Mouse (Mus musculus): ENCODE data around the gene Hmcn1. TPM values are rescaled to one million over a fixed set of nuclear protein-coding genes. Genes with fewer than 3 reads are reported as not detected.

The Hmcn1 gene
- 0.66 and 1.0 TPM in 2 replicates for polyA plus RNA-seq (2015; fragmentation: Nextera tagmentation; extraction: Ambion mirVana)

DNA sequence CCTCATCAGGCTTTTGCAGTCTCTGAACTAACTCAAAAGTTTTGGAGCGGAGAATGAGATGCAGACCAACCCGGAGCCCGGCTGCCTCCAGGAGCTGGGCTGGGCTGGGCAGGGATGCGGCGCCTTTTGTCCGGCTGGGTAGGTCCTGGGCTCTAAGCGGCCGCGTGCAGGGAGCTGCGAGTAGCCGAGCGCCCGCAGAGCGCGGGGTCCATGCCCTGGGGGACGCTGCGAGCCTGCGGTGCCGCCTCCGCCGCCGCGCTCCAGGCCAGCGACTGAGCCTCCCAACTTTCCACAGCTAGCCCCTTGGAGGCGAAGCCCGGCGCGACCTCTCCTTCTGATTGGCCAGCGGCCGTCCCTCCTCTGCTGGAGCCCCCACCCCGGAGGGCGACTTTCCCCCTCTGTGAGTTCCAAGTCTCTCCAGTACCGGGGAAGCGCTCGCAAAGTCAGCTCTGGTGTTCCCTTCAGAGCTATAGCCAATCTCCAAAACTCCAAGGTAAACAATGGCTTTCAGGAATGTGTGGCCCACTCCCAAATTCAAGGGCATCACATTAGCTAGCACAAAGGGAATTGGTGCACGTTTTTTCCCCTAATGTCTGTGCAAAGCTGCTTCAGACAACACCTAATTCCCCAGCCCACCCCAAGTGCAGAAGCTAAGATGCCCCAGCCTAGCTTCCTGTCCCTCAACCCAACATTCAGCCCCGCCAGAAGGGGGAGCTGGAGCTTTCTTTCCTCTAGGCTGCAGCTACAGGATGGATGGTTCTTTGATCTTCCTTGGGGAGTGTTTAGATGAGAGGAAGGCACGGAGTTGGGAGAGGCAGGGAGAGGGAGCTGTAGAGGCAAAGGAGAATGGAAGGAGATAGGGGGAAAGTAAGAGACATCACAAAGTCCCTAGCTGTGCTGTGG is at the start of gene Hmcn1:
Gene Hmcn1, minus strand, starts transcription at position 274 of the 903 bp plus-strand sequence.
- Histone ChIP-seq H3K36me3 (no peaks in the 10 kb centered on the region), H3K4me2 (replicated peaks) (peak within 1 kb of the TSS; percentile 84), H3K9ac (replicated peaks) (peak within 1 kb of the TSS; percentile 46), H3K4me3 (peak within 1 kb of the TSS; percentile 45), H3K27me3 (peaks cover 7% of the 10 kb centered on the region), H3K4me1 (peaks cover 20% of the 10 kb centered on the region), H3K27ac (replicated peaks) (no peak within 1 kb of the TSS), H3K9me3 (peaks cover 5% of the 10 kb centered on the region; the same call in 1 of the 2 replicates)
- WGBS: under 1% methylated on average over 38 of the region's 38 CpGs
- peak; percentile 92 for ATAC-seq (replicated peaks)

DNA sequence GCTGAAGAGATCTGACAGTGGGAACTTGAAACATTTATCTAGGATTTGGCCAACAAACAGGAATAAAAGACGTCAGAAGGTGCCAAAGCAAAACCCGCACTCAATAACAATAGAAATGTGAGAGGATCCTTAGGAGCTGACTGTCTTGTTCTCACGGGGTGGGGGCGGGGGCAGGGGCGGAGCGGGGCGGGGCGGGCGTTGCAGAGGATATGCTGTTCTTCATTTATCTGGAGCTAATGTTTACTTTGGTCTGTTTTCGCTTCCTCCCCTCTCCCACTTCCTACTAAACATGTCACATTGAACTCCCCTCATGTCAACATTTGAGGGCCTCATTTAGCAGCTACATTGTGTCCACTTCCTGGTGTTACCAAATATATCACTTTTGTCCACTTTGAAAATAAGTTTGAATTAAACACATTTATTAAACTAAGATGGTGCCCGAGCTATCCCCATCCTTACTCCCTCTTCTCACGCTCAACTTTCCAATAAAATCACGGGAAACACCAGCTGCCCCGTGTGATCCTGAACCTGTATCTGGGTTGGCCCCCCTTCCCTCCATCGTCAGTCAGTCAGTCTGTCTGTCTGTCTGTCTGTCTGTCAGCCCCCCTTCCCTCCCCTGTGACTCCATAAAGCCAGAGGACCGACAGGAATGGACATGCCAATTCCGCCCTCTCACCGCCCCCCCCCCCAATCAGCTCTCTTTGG is 47.9 kb upstream of the Hmcn1 start:
- no peak for ATAC-seq (replicated peaks)
- WGBS: 64% methylated on average over 18 of the region's 18 CpGs
- no peaks in the 10 kb centered on the region for H3K4me1 ChIP-seq

GRCm38 (mm10) chr1:151040290-151040689 is 47.1 kb upstream of the Hmcn1 start:
- no peak overlapping the region for H3K27ac ChIP-seq (replicated peaks)
- WGBS: 78% methylated on average over 7 of the region's 7 CpGs
- no peaks in the 10 kb centered on the region for H3K36me3 ChIP-seq
- no peak overlapping the region for H3K4me2 ChIP-seq (replicated peaks)
- H3K9ac ChIP-seq (replicated peaks): no peak overlapping the region
- no peaks in the 10 kb centered on the region for H3K9me3 ChIP-seq
- H3K27me3 ChIP-seq: no peaks in the 10 kb centered on the region
- H3K4me1 ChIP-seq: no peaks in the 10 kb centered on the region
- ATAC-seq (replicated peaks): no peak
- no peak overlapping the region for H3K4me3 ChIP-seq

More for the DNA sequence above, 47.9 kb upstream of the Hmcn1 start:
- no peak overlapping the region for H3K27ac ChIP-seq (replicated peaks)
- no peak overlapping the region for H3K4me3 ChIP-seq
- no peaks in the 10 kb centered on the region for H3K9me3 ChIP-seq
- no peaks in the 10 kb centered on the region for H3K36me3 ChIP-seq
- H3K4me2 ChIP-seq (replicated peaks): no peak overlapping the region
- no peaks in the 10 kb centered on the region for H3K27me3 ChIP-seq
- H3K9ac ChIP-seq (replicated peaks): no peak overlapping the region

GRCm38 (mm10) chr1:151039189-151039588 is 46.0 kb upstream of the Hmcn1 start:
- no peaks in the 10 kb centered on the region for H3K9me3 ChIP-seq
- ATAC-seq (replicated peaks): no peak
- no peak overlapping the region for H3K4me2 ChIP-seq (replicated peaks)
- H3K36me3 ChIP-seq: no peaks in the 10 kb centered on the region
- no peak overlapping the region for H3K9ac ChIP-seq (replicated peaks)
- no peak overlapping the region for H3K4me3 ChIP-seq
- H3K4me1 ChIP-seq: no peaks in the 10 kb centered on the region
- no peak overlapping the region for H3K27ac ChIP-seq (replicated peaks)
- no peaks in the 10 kb centered on the region for H3K27me3 ChIP-seq
- WGBS: 79% methylated on average over 4 of the region's 4 CpGs

DNA sequence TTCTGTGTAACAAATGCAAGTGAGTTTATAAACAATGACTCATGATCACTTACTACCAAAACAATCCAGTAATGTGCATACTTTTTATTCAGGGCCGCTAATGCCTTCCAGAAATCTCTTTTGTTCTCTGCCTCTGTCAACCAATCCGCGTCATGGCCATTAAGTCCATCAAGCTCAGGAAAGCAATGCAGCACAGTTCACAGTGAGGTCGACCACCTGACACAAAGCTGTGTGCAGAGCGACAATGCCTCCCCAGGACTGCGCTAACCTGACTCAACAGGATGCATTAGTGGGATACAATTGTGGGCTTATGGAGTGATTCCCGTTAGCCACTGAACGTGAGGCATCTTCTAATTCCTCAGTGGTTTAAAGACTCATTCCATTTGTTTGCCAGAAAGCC is 45.3 kb upstream of the Hmcn1 start:
- H3K9ac ChIP-seq (replicated peaks): no peak overlapping the region
- H3K27ac ChIP-seq (replicated peaks): no peak overlapping the region
- H3K4me3 ChIP-seq: no peak overlapping the region
- 12% methylated on average over 8 of the region's 8 CpGs for WGBS
- no peak for ATAC-seq (replicated peaks)
- H3K4me2 ChIP-seq (replicated peaks): no peak overlapping the region
- no peaks in the 10 kb centered on the region for H3K36me3 ChIP-seq
- H3K9me3 ChIP-seq: no peaks in the 10 kb centered on the region
- no peaks in the 10 kb centered on the region for H3K4me1 ChIP-seq
- H3K27me3 ChIP-seq: no peaks in the 10 kb centered on the region

- Histone ChIP-seq H3K27me3 (no peaks in the 10 kb centered on the region), H3K4me3 (no peak overlapping the region), H3K4me2 (replicated peaks) (no peak overlapping the region), H3K9me3 (no peaks in the 10 kb centered on the region), H3K27ac (replicated peaks) (no peak overlapping the region), H3K36me3 (no peaks in the 10 kb centered on the region), H3K4me1 (no peaks in the 10 kb centered on the region), H3K9ac (replicated peaks) (no peak overlapping the region)
- 86% methylated on average over 15 of the region's 15 CpGs for WGBS
- no peak for ATAC-seq (replicated peaks)
Observed at GRCm38 (mm10) chr1:151036405-151036985, 43.3 kb upstream of the Hmcn1 start.

- no peak overlapping the region for H3K9ac ChIP-seq (replicated peaks)
- ATAC-seq (replicated peaks): no peak
Observed at GRCm38 (mm10) chr1:151035766-151036165, 42.5 kb upstream of the Hmcn1 start.

GRCm38 (mm10) chr1:151034993-151035592 is 41.9 kb upstream of the Hmcn1 start:
- ATAC-seq (replicated peaks): no peak; the same call in 1 of the 2 replicates
- Histone ChIP-seq H3K9ac (replicated peaks) (no peak overlapping the region), H3K4me3 (no peak overlapping the region), H3K4me1 (no peaks in the 10 kb centered on the region), H3K9me3 (no peaks in the 10 kb centered on the region), H3K27ac (replicated peaks) (no peak overlapping the region), H3K27me3 (no peaks in the 10 kb centered on the region), H3K36me3 (no peaks in the 10 kb centered on the region), H3K4me2 (replicated peaks) (no peak overlapping the region)
- under 1% methylated on average over 5 of the region's 5 CpGs for WGBS

More at GRCm38 (mm10) chr1:151035766-151036165, 42.5 kb upstream of the Hmcn1 start:
- WGBS: 67% methylated on average over 3 of the region's 3 CpGs
- Histone ChIP-seq H3K36me3 (no peaks in the 10 kb centered on the region), H3K4me2 (replicated peaks) (no peak overlapping the region), H3K9me3 (no peaks in the 10 kb centered on the region), H3K27ac (replicated peaks) (no peak overlapping the region), H3K27me3 (no peaks in the 10 kb centered on the region), H3K4me1 (no peaks in the 10 kb centered on the region), H3K4me3 (no peak overlapping the region)

DNA sequence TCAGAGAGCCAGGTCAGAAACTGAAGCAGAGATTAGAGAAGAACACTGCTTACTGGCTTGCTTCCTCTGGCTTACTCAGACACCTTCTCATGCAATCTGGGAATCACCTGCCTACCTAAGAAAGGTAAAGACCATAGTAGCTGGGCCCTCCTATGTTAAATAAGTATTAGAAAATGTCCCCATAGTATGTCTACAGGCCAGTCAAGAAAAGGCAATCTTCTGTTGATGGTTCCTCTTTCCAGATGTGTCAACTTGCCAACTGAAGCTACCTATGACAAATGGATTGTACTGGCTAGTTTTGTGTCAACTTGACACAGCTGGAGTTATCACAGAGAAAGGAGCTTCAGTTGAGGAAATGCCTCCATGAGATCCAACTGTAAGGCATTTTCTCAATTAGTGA is 40.1 kb upstream of the Hmcn1 start:
- ATAC-seq (replicated peaks): no peak

GRCm38 (mm10) chr1:151031581-151031980 is 38.3 kb upstream of the Hmcn1 start:
- H3K36me3 ChIP-seq: no peaks in the 10 kb centered on the region
- no peak overlapping the region for H3K27ac ChIP-seq (replicated peaks)
- no peak overlapping the region for H3K4me2 ChIP-seq (replicated peaks)
- H3K4me3 ChIP-seq: no peak overlapping the region
- no peak for ATAC-seq (replicated peaks)
- 89% methylated on average over 10 of the region's 10 CpGs for WGBS
- H3K27me3 ChIP-seq: no peaks in the 10 kb centered on the region
- H3K9me3 ChIP-seq: no peaks in the 10 kb centered on the region
- H3K4me1 ChIP-seq: no peaks in the 10 kb centered on the region
- H3K9ac ChIP-seq (replicated peaks): no peak overlapping the region

More for the DNA sequence above, 40.1 kb upstream of the Hmcn1 start:
- H3K36me3 ChIP-seq: no peaks in the 10 kb centered on the region
- H3K4me2 ChIP-seq (replicated peaks): no peak overlapping the region
- H3K27me3 ChIP-seq: no peaks in the 10 kb centered on the region
- no peaks in the 10 kb centered on the region for H3K9me3 ChIP-seq
- H3K4me3 ChIP-seq: no peak overlapping the region
- no peaks in the 10 kb centered on the region for H3K4me1 ChIP-seq
- no peak overlapping the region for H3K9ac ChIP-seq (replicated peaks)
- no peak overlapping the region for H3K27ac ChIP-seq (replicated peaks)

DNA sequence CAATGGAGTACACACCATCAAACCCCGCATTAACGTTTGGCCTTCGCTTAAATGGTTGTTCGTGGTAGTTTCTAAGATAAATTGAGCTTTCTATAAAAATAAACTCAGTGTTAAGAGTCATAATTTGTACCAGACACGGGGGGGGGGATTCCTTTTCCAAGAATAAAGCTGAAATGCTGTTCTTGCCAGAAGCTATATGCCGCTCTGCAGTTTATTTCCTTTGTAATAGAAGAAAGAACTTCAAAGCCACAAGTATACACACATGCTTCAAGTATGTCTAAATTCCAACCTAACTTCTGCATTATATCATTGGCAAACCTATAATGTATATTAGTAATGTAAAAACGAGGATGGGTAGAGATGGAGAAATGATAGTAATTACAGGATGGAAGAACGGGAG is 37.9 kb upstream of the Hmcn1 start:
- H3K4me1 ChIP-seq: no peaks in the 10 kb centered on the region
- no peak overlapping the region for H3K9ac ChIP-seq (replicated peaks)
- H3K9me3 ChIP-seq: no peaks in the 10 kb centered on the region
- H3K36me3 ChIP-seq: no peaks in the 10 kb centered on the region
- H3K4me3 ChIP-seq: no peak overlapping the region
- no peaks in the 10 kb centered on the region for H3K27me3 ChIP-seq
- H3K27ac ChIP-seq (replicated peaks): no peak overlapping the region
- ATAC-seq (replicated peaks): no peak
- 80% methylated on average over 8 of the region's 8 CpGs for WGBS
- H3K4me2 ChIP-seq (replicated peaks): no peak overlapping the region
